9 mouse cellular contexts compared by ENCODE assay signal in the genomic region with DNA sequence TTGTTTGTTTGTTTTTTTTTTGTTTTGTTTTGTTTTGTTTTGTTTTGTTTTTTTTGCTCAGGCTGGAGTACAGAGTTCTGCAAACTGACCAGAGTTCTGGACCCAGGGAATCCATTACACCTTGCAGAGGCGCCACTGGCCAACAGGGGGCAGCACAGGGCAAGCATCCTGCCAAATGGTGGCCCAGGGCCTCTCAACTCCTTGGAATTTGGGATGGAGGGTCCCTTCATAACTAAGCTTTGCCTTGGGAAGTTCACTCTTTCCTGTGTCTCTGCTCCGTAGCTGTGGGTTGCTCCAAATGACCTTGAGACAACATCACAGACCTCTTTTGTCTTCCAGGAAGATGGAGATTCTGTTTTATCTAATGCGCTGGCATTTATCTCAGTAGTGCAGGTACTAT. TPM values are rescaled to one million over a fixed set of nuclear protein-coding genes. Genes with fewer than 3 reads are reported as not detected.
DNase-seq lines count a peak whose midpoint lies in the region; ATAC-seq and TF ChIP-seq lines count a peak whose summit lies in the region.
"Had no signal": no experiment of that assay in that cellular context is flagged by ENCODE, and none has a peak within 500 bp of the region (broad histone marks: within the 10 kb centered on the region; RNA-seq: fewer than 3 reads in every experiment).

No protein-coding gene starts in this region.

- intact Hi-C loops in left cerebral cortex, postnatal 4 days (cut with DNase I), result no loop called here

- TF ChIP-seq CTCF in lung, postnatal 0 days (IDR thresholded peaks at IDR 0.05), result peak; percentile 92

- no peaks in the 10 kb centered on the region for H3K9me3 ChIP-seq in lung, postnatal 0 days (ENCODE audit: low read length)

- peaks cover 5% of the 10 kb centered on the region for H3K4me1 ChIP-seq in lung, postnatal 0 days (ENCODE audit: insufficient read depth, low read depth, low read length)

- H3K36me3 ChIP-seq in lung, postnatal 0 days (ENCODE audit: insufficient read depth, low read length), result no peaks in the 10 kb centered on the region

- WGBS in lung, postnatal 0 days, result 51% methylated on average over 3 of the region's 3 CpGs

- H3K27ac ChIP-seq in lung, postnatal 0 days (ENCODE audit: low read length), result no peak overlapping the region

- no peaks in the 10 kb centered on the region for H3K27me3 ChIP-seq in lung, postnatal 0 days (replicated peaks; ENCODE audit: insufficient read depth, low read length)

- peak; percentile 45 to 65 for DNase-seq in adrenal gland, adult 18-20 months (ENCODE audit: low spot score in 2 of 2)
- DNase-seq in adrenal gland, adult 8-10 months, result no peak
- peak; percentile 52 for DNase-seq in left cerebral cortex, postnatal 4 days
- no peak for DNase-seq in left cerebral cortex, adult 8-10 months (ENCODE audit: low spot score in 2 of 2)
- peak; percentile 70 for DNase-seq in adrenal gland, postnatal 25 days
- DNase-seq in forelimb bud, embryonic 11.5 days (ENCODE audit: low read depth, low spot score), result peak; percentile 43
- DNase-seq in lung, postnatal 0 days (ENCODE audit: low spot score), result peak; percentile 63
- DNase-seq in thymus, postnatal 25 days, result peak; percentile 27

- H3K9ac ChIP-seq in lung, postnatal 0 days (replicated peaks; ENCODE audit: low read depth), result no peak overlapping the region

- H3K4me3 ChIP-seq in lung, postnatal 0 days (ENCODE audit: low read depth, low read length), result no peak overlapping the region
- H3K4me3 ChIP-seq: myocyte had no signal

- no peak for ATAC-seq in lung, postnatal 0 days

- H3K4me2 ChIP-seq in lung, postnatal 0 days (replicated peaks; ENCODE audit: low read depth, low read length), result no peak overlapping the region

- TF ChIP-seq EP300 in lung, postnatal 0 days (IDR thresholded peaks at IDR 0.05), result no peak

RNA-seq across cellular contexts. Expression of gene Il17d, which starts 8.6 kb away (rescaled TPM):
- 1 to 10 TPM; 2.8 to 3.6 TPM for total RNA-seq in adrenal gland, adult 18-20 months (2021)
- 1 to 10 TPM; 2.3 to 3.4 (median 2.6) TPM for total RNA-seq in adrenal gland, adult 8-10 months (2022)
- 10 to 100 TPM; 20.6 to 21.6 TPM for total RNA-seq in left cerebral cortex, postnatal 4 days (2021)
- total RNA-seq in left cerebral cortex, adult 8-10 months (2022), result 10 to 100 TPM; 12.8 to 14.1 (median 13.8) TPM
- 1.9 and 3.7 TPM in 2 replicates for total RNA-seq in adrenal gland, postnatal 25 days (2021)
- polyA plus RNA-seq in lung, postnatal 0 days (2015; fragmentation: Nextera tagmentation; extraction: Ambion mirVana), result 9.1 and 9.4 TPM in 2 replicates

RNA-seq across cellular contexts. Expression of gene Eef1akmt1, which starts 38.2 kb away (rescaled TPM):
- 10 to 100 TPM; 24.6 to 28.4 TPM for total RNA-seq in adrenal gland, adult 18-20 months (2021)
- 10 to 100 TPM; 25.7 to 31.8 (median 28.9) TPM for total RNA-seq in adrenal gland, adult 8-10 months (2022)
- 10 to 100 TPM; 29.4 to 29.6 TPM for total RNA-seq in left cerebral cortex, postnatal 4 days (2021)
- total RNA-seq in left cerebral cortex, adult 8-10 months (2022), result 10 to 100 TPM; 29.1 to 35.0 (median 29.7) TPM
- total RNA-seq in adrenal gland, postnatal 25 days (2021), result 26.8 and 28.6 TPM in 2 replicates
- polyA plus RNA-seq in lung, postnatal 0 days (2015; fragmentation: Nextera tagmentation; extraction: Ambion mirVana), result 64.1 and 69.9 TPM in 2 replicates

Comparison
In these comparisons a context has a peak if more than half of its experiments do, and no peak if none do; other contexts are left out.
1. DNase-seq: peak in adrenal gland, adult 18-20 months (2 of 2), left cerebral cortex, postnatal 4 days (single experiment), adrenal gland, postnatal 25 days (single experiment), forelimb bud, embryonic 11.5 days (single experiment), lung, postnatal 0 days (single experiment) and thymus, postnatal 25 days (single experiment); none in adrenal gland, adult 8-10 months (single experiment) and left cerebral cortex, adult 8-10 months (0 of 2).